Mouse (Mus musculus) limb, embryonic 10.5 days (tissue): ENCODE data around the gene Ppan. TPM values are rescaled to one million over a fixed set of nuclear protein-coding genes. Genes with fewer than 3 reads are reported as not detected.

Experiments
- DNase-seq: peaks from one replicate; pipeline ENCODE4 v3.0.0-alpha.2; 2017; ENCODE audit warnings: low spot score
- H3K27ac ChIP-seq: fragments of 300-500 bp; sonication (generic); 2 replicates; pipeline ENCODE4 v1.5.1; 2016; ENCODE audit warnings: mild to moderate bottlenecking
- H3K27me3 ChIP-seq: fragments of 300-500 bp; sonication (generic); 2 replicates; pipeline ENCODE4 v1.6.1; 2016; ENCODE audit warnings: low read depth, mild to moderate bottlenecking; ENCODE audit not compliant: poor library complexity, severe bottlenecking
- H3K36me3 ChIP-seq: fragments of 300-500 bp; sonication (generic); 2 replicates; pipeline ENCODE4 v1.6.1; 2016; ENCODE audit warnings: mild to moderate bottlenecking, moderate library complexity
- H3K4me1 ChIP-seq: fragments of 300-500 bp; sonication (generic); 2 replicates; pipeline ENCODE4 v1.6.1; 2016
- H3K4me3 ChIP-seq: fragments of 300-500 bp; sonication (generic); 2 replicates; pipeline ENCODE4 v1.5.1; 2016; ENCODE audit warnings: mild to moderate bottlenecking, moderate library complexity
- H3K9me3 ChIP-seq: fragments of 300-500 bp; sonication (generic); replicated peaks from 2 replicates; pipeline ENCODE4 v1.6.1; 2016; ENCODE audit warnings: mild to moderate bottlenecking
- WGBS: fragments of 180-500 bp; shearing (Covaris S2); methylation state at CpG from one replicate; pipeline ENCODE4 v1.1.7; 2016; 5-methylcytosine and 5-hydroxymethylcytosine counted together
- microRNA-seq: library from miRNA; unstranded; fragments of <30 nt; microRNA quantifications from one replicate; pipeline ENCODE4, GENCODE M21; 2017
- polyA plus RNA-seq: library from polyadenylated mRNA; unstranded; fragments of >200 nt; fragmentation: Nextera tagmentation; extraction: Ambion mirVana; gene quantifications from 2 replicates; pipeline ENCODE4 v1.2.1, GENCODE M21; 2016

The Ppan gene
- polyA plus RNA-seq, 1 experiment from 2014 or later: 103 TPM

DNA sequence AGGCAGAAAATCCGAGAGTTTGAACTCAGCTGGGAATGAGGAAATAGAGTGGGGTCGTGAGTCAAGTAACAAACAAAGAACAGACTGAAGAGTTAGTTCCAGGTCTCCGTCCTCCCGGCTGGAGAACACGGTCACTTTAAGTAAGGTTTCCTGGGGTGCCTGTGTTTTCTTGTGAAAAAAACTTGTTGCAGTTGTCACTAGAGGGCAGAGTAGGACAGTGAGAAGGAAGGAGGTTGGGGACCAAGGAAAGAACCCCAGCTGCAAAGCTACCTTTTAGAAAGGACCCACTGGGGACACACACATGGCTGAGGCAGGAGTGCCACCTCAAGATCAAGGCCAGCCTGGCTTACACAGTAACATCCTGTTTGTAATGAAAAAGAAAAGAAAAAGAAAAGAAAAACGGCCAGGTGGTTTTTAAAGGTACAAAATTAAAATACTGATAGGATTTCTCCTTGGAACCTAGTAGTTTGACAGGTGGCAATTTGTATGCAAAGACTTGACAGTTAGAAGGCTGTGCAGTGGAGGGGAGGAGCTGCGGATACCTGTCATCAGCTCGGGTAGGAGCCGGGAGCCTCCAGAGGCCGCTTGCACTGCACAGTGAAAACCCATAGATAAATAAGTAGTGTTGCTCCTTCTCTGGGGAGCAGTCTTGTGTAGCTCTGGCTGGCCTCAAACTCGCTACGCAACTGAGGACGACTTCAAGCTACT, 13.6 kb downstream of the Ppan start:
- H3K27ac ChIP-seq: no peak overlapping the region
- no peaks in the 10 kb centered on the region for H3K27me3 ChIP-seq
- 19% methylated on average over 13 of the region's 13 CpGs for WGBS
- peak; percentile 35 for DNase-seq
- H3K36me3 ChIP-seq: peaks cover 41% of the 10 kb centered on the region
- no peak overlapping the region for H3K4me3 ChIP-seq
- no peaks in the 10 kb centered on the region for H3K9me3 ChIP-seq
- H3K4me1 ChIP-seq: peaks cover 25% of the 10 kb centered on the region

DNA sequence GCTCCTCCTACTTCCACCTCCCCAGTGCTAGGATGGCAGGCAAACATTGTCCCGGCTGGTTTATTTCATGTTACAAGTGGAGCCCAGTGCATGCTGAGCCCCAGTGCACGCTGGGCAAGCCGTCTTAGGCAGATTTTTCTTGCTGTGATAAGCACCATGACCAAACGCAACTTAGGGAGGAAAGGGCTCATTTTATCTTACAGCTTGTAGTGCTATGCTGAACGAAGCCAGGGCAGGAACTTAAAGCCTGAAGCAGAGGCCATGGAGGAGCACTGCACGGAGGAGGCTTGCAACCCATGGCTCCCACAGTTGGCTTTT, 14.2 kb downstream of the Ppan start:
- Histone ChIP-seq H3K27ac (no peak overlapping the region), H3K36me3 (peaks cover 41% of the 10 kb centered on the region), H3K27me3 (no peaks in the 10 kb centered on the region), H3K4me3 (no peak overlapping the region), H3K4me1 (peaks cover 20% of the 10 kb centered on the region), H3K9me3 (no peaks in the 10 kb centered on the region)
- DNase-seq: no peak
- WGBS: 45% methylated on average over 6 of the region's 6 CpGs

DNA sequence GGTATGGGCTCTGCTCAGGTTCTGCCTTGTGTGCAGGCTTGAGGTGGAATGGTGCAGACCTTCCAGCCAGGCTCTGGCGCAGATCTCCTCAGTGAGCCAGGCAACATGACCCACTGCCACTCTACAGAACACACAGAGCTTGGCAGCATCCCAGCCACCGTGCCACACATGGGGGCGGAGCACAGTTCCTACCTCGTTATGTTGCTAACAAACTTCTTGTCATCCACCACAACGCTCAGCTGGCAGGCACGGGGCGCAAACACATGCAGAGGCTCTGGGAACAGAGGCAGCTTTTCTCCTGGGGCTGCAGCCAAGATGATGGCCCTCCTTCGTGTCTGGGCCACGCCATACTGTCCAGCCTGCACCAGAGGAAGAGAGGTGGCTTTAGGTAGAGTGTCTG, 22.0 kb downstream of the Ppan start:
- Histone ChIP-seq H3K9me3 (no peaks in the 10 kb centered on the region), H3K4me3 (no peak overlapping the region), H3K27me3 (no peaks in the 10 kb centered on the region), H3K27ac (no peak overlapping the region), H3K4me1 (no peaks in the 10 kb centered on the region), H3K36me3 (peaks cover 100% of the 10 kb centered on the region)
- WGBS: 94% methylated on average over 9 of the region's 9 CpGs
- no peak for DNase-seq

DNA sequence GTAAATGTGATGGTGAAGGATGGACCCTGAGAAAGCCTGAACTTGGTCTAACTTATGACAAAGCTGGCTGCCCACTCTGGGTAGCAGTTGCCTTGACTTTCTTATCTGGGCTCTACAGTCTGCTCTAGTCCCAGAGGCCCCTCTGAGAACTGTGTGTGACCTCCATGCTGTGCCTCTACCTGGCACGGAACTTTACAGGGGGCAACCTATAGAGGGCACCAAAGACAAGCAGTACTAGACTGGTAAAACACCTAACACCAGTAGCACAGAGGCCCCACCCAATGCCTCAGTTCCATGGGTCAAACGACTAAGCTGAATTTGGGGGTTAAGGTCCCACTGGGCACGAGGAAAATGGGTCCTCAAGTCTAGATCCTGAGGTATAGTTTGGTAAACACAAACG, 28.2 kb downstream of the Ppan start:
- Histone ChIP-seq H3K9me3 (no peaks in the 10 kb centered on the region), H3K4me1 (no peaks in the 10 kb centered on the region), H3K27ac (no peak overlapping the region), H3K27me3 (no peaks in the 10 kb centered on the region), H3K36me3 (peaks cover 100% of the 10 kb centered on the region), H3K4me3 (no peak overlapping the region)
- 92% methylated on average over 4 of the region's 4 CpGs for WGBS
- no peak for DNase-seq

DNA sequence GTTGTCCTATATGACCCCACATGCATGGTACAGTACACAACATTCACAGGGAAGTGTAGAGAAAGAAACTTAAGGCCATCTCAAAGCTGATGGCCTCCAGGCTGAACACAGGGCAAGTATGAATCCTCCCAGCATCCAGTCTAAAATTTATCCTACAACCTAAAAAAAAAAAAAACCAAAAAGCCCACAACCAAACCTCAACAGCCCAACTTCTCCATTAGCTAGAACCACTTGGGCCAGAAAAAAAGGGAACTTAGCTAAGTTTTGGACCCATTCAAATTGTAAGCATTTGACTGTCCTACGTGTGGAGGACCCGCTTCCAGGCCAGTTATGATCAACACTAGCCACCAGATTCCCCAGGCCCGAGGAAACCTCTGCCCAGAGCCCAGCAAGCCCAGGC, 35.3 kb downstream of the Ppan start:
- no peak for DNase-seq
- Histone ChIP-seq H3K27ac (no peak overlapping the region), H3K4me3 (no peak overlapping the region), H3K9me3 (no peaks in the 10 kb centered on the region), H3K27me3 (no peaks in the 10 kb centered on the region), H3K4me1 (no peaks in the 10 kb centered on the region), H3K36me3 (peaks cover 99% of the 10 kb centered on the region)
- WGBS: 94% methylated on average over 3 of the region's 3 CpGs

Small RNAs within 50 kb of the gene (microRNA-seq; reads per million reads assigned to microRNA genes)
- gene Mir7081: 0.88 reads per million

Other genes starting within 250 kb of the Ppan start
- 330 TPM in 2 replicates for gene Ubl5, start 245.3 kb upstream of the Ppan start, polyA plus RNA-seq
- 21.5 and 21.6 TPM in 2 replicates for gene Fbxl12, start 243.4 kb upstream of the Ppan start, polyA plus RNA-seq
- gene Pin1, start 236.1 kb upstream of the Ppan start, polyA plus RNA-seq: 82.8 and 93.0 TPM in 2 replicates
- gene Olfm2, start 141.8 kb upstream of the Ppan start, polyA plus RNA-seq: 1.5 and 3.2 TPM in 2 replicates
- 0.06 and 0.13 TPM in 2 replicates for gene Col5a3, start 73.1 kb upstream of the Ppan start, polyA plus RNA-seq
- not detected in 2 replicates for gene Rdh8, start 69.7 kb upstream of the Ppan start, polyA plus RNA-seq
- 1.7 and 1.8 TPM in 2 replicates for gene A230050P20Rik, start 19.5 kb upstream of the Ppan start, polyA plus RNA-seq
- gene Angptl6, start 8.4 kb upstream of the Ppan start, polyA plus RNA-seq: 2.4 and 2.9 TPM in 2 replicates
- gene Eif3g, start 10.4 kb downstream of the Ppan start, polyA plus RNA-seq: 415 and 453 TPM in 2 replicates
- 173 and 178 TPM in 2 replicates for gene Dnmt1, start 71.7 kb downstream of the Ppan start, polyA plus RNA-seq
- gene S1pr2, start 88.6 kb downstream of the Ppan start, polyA plus RNA-seq: 47.6 and 53.7 TPM in 2 replicates
- gene Mrpl4, start 114.6 kb downstream of the Ppan start, polyA plus RNA-seq: 177 and 190 TPM in 2 replicates
- 6.2 and 7.6 TPM in 2 replicates for gene Icam1, start 127.8 kb downstream of the Ppan start, polyA plus RNA-seq
- 5.1 and 5.4 TPM in 2 replicates for gene Icam4, start 141.2 kb downstream of the Ppan start, polyA plus RNA-seq
- 0.05 TPM in 1 of 2 replicates, not detected in the other for gene Icam5, start 143.9 kb downstream of the Ppan start, polyA plus RNA-seq
- gene Zglp1, start 178.9 kb downstream of the Ppan start, polyA plus RNA-seq: 0.61 and 2.5 TPM in 2 replicates
- 0.68 and 0.81 TPM in 2 replicates for gene Gm49373, start 184.9 kb downstream of the Ppan start, polyA plus RNA-seq
- gene Fdx1l, start 185.4 kb downstream of the Ppan start, polyA plus RNA-seq: 69.5 and 74.7 TPM in 2 replicates
- 5.4 TPM in 2 replicates for gene Gm38431, start 203.8 kb downstream of the Ppan start, polyA plus RNA-seq
- 109 and 115 TPM in 2 replicates for gene Raver1, start 203.8 kb downstream of the Ppan start, polyA plus RNA-seq
- 11.5 and 15.3 TPM in 2 replicates for gene Tyk2, start 243.1 kb downstream of the Ppan start, polyA plus RNA-seq